Mouse (Mus musculus): ENCODE measurements at regions not wholly inside any gene's neighbourhood (a gene's known extent, or its start where the extent isn't known, plus 50 kb on each side); places are given as distances from the start of the nearest gene placed in this dataset.
A peak's percentile ranks its signal among the peaks of the same experiment; 100 is the strongest.

GRCm38 (mm10) chr5:119571644-119572043 is 98.8 kb upstream of the Tbx3 start:
- peak; percentile 70 for TF ChIP-seq CTCF (conservative IDR thresholded peaks at IDR 0.05; ENCODE audit: low read length)
- TF ChIP-seq NANOG (IDR thresholded peaks at IDR 0.05; ENCODE audit: borderline replicate concordance, low read length): no peak
- Histone ChIP-seq H3K4me3 (replicated peaks; ENCODE audit: low read length) (no peak overlapping the region), H3K9me3 (ENCODE audit: low read length) (peaks cover 12% of the 10 kb centered on the region), H3K36me3 (ENCODE audit: insufficient read depth, low read length) (no peaks in the 10 kb centered on the region), H3K4me1 (replicated peaks; ENCODE audit: low read depth, low read length) (peaks cover 21% of the 10 kb centered on the region), H3K27me3 (ENCODE audit: insufficient read depth, low read length) (peaks cover 8% of the 10 kb centered on the region; the same call in 1 of the 2 replicates)

DNA sequence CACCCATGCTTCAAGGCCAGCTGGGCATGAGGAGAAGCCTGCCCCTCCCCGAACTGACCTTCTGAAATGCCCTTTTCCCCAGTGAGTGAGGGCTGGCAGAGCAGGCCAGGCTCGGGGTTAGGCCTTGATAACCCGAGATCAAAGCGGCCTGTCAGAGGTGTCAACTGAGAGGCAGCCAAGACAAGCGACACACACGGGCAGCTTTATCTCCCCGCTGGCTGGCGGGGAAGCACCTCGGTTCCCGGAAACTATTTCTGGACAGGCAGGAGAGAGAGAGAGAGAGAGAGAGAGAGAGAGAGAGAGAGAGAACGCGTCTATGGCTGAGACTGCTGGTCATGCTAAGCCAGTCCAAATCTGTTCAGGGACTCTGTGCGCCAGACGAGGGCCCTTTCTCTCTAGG is 95.3 kb upstream of the Tbx3 start:
- peaks cover 12% of the 10 kb centered on the region for H3K9me3 ChIP-seq (ENCODE audit: low read length)
- no peaks in the 10 kb centered on the region for H3K27me3 ChIP-seq (ENCODE audit: insufficient read depth, low read length)
- peaks cover 34% of the 10 kb centered on the region for H3K4me1 ChIP-seq (replicated peaks; ENCODE audit: low read depth, low read length)
- TF ChIP-seq CTCF (conservative IDR thresholded peaks at IDR 0.05; ENCODE audit: low read length): no peak
- no peak for TF ChIP-seq NANOG (IDR thresholded peaks at IDR 0.05; ENCODE audit: borderline replicate concordance, low read length)
- TF ChIP-seq POU5F1 (IDR thresholded peaks at IDR 0.05; ENCODE audit: borderline replicate concordance, low read length): no peak
- no peak overlapping the region for H3K4me3 ChIP-seq (replicated peaks; ENCODE audit: low read length)
- H3K36me3 ChIP-seq (ENCODE audit: insufficient read depth, low read length): no peaks in the 10 kb centered on the region

- Histone ChIP-seq H3K4me3 (replicated peaks; ENCODE audit: low read length) (0 out of 2 replicates have a peak overlapping the region, but pooled peaks have one; percentile 26), H3K9me3 (ENCODE audit: low read length) (no peaks in the 10 kb centered on the region), H3K27me3 (ENCODE audit: insufficient read depth, low read length) (no peaks in the 10 kb centered on the region), H3K4me1 (replicated peaks; ENCODE audit: low read depth, low read length) (peaks cover 57% of the 10 kb centered on the region), H3K36me3 (ENCODE audit: insufficient read depth, low read length) (no peaks in the 10 kb centered on the region)
- no peak for TF ChIP-seq CTCF (conservative IDR thresholded peaks at IDR 0.05; ENCODE audit: low read length)
- TF ChIP-seq POU5F1 (IDR thresholded peaks at IDR 0.05; ENCODE audit: borderline replicate concordance, low read length): no peak
- no peak for TF ChIP-seq NANOG (IDR thresholded peaks at IDR 0.05; ENCODE audit: borderline replicate concordance, low read length)
Measured at GRCm38 (mm10) chr5:119579288-119579687, 91.2 kb upstream of the Tbx3 start.

GRCm38 (mm10) chr5:119579806-119580205 is 90.7 kb upstream of the Tbx3 start:
- TF ChIP-seq CTCF (conservative IDR thresholded peaks at IDR 0.05; ENCODE audit: low read length) (no peak), NANOG (IDR thresholded peaks at IDR 0.05; ENCODE audit: borderline replicate concordance, low read length) (no peak), POU5F1 (IDR thresholded peaks at IDR 0.05; ENCODE audit: borderline replicate concordance, low read length) (no peak)

DNA sequence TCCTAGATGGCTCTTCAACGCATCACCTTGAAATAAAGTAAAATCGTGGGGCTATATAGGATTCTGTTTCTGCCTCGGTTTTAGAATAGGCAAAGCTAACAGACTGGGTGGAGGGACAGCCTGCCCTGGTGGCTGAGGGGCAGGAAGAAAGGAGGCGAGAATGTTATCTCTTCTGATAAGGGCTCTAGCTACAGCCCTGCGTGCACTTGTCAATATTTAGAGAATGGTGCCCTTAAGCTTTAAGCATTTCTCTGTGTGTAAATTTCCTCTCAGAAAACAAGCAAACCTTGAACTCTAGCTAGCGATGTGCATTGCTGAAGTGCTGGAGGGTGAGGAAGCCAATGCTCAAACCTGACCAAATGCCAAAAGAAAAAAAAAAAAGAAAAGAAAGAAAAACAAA is 90.1 kb upstream of the Tbx3 start:
- Histone ChIP-seq H3K36me3 (ENCODE audit: insufficient read depth, low read length) (no peaks in the 10 kb centered on the region), H3K4me3 (replicated peaks; ENCODE audit: low read length) (no peak overlapping the region), H3K27me3 (ENCODE audit: insufficient read depth, low read length) (no peaks in the 10 kb centered on the region), H3K4me1 (replicated peaks; ENCODE audit: low read depth, low read length) (peaks cover 61% of the 10 kb centered on the region), H3K9me3 (ENCODE audit: low read length) (no peaks in the 10 kb centered on the region)
- TF ChIP-seq NANOG (IDR thresholded peaks at IDR 0.05; ENCODE audit: borderline replicate concordance, low read length) (no peak), CTCF (conservative IDR thresholded peaks at IDR 0.05; ENCODE audit: low read length) (no peak), POU5F1 (IDR thresholded peaks at IDR 0.05; ENCODE audit: borderline replicate concordance, low read length) (no peak)

More at GRCm38 (mm10) chr5:119579806-119580205, 90.7 kb upstream of the Tbx3 start:
- no peaks in the 10 kb centered on the region for H3K36me3 ChIP-seq (ENCODE audit: insufficient read depth, low read length)
- H3K27me3 ChIP-seq (ENCODE audit: insufficient read depth, low read length): no peaks in the 10 kb centered on the region
- H3K4me3 ChIP-seq (replicated peaks; ENCODE audit: low read length): no peak overlapping the region
- H3K9me3 ChIP-seq (ENCODE audit: low read length): no peaks in the 10 kb centered on the region
- H3K4me1 ChIP-seq (replicated peaks; ENCODE audit: low read depth, low read length): peaks cover 62% of the 10 kb centered on the region

GRCm38 (mm10) chr5:119580798-119581197 is 89.7 kb upstream of the Tbx3 start:
- Histone ChIP-seq H3K4me3 (replicated peaks; ENCODE audit: low read length) (no peak overlapping the region), H3K4me1 (replicated peaks; ENCODE audit: low read depth, low read length) (peaks cover 63% of the 10 kb centered on the region), H3K27me3 (ENCODE audit: insufficient read depth, low read length) (no peaks in the 10 kb centered on the region), H3K36me3 (ENCODE audit: insufficient read depth, low read length) (no peaks in the 10 kb centered on the region), H3K9me3 (ENCODE audit: low read length) (no peaks in the 10 kb centered on the region)
- TF ChIP-seq CTCF (conservative IDR thresholded peaks at IDR 0.05; ENCODE audit: low read length) (no peak), POU5F1 (IDR thresholded peaks at IDR 0.05; ENCODE audit: borderline replicate concordance, low read length) (no peak), NANOG (IDR thresholded peaks at IDR 0.05; ENCODE audit: borderline replicate concordance, low read length) (no peak)

DNA sequence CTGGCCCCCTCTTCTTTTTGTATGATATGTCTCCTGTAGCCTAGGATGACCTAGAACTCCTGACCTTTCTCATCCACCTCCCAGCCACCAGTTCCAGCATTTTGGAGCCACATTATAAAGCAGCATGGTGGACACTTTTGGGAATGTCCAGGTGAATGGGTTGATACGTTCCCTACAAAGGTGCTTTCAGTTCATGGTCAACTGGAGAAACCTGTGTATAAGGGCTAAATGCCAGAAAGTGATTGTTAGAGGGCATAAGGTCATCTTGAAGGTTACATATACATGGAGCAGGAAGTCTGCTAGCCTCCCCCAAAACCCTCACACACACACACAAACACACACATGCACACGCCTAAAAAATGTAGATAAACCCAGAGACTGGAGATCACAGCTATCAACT is 86.1 kb upstream of the Tbx3 start:
- H3K36me3 ChIP-seq (ENCODE audit: insufficient read depth, low read length): no peaks in the 10 kb centered on the region
- no peak overlapping the region for H3K4me3 ChIP-seq (replicated peaks; ENCODE audit: low read length)
- H3K27me3 ChIP-seq (ENCODE audit: insufficient read depth, low read length): no peaks in the 10 kb centered on the region
- H3K9me3 ChIP-seq (ENCODE audit: low read length): no peaks in the 10 kb centered on the region
- TF ChIP-seq POU5F1 (IDR thresholded peaks at IDR 0.05; ENCODE audit: borderline replicate concordance, low read length): no peak
- peak; percentile 40; the same call in 1 of the 2 replicates for TF ChIP-seq NANOG (IDR thresholded peaks at IDR 0.05; ENCODE audit: borderline replicate concordance, low read length)
- H3K4me1 ChIP-seq (replicated peaks; ENCODE audit: low read depth, low read length): peaks cover 90% of the 10 kb centered on the region

GRCm38 (mm10) chr5:119584914-119585313 is 85.6 kb upstream of the Tbx3 start:
- TF ChIP-seq NANOG (IDR thresholded peaks at IDR 0.05; ENCODE audit: borderline replicate concordance, low read length) (peak; percentile 82), CTCF (conservative IDR thresholded peaks at IDR 0.05; ENCODE audit: low read length) (no peak), POU5F1 (IDR thresholded peaks at IDR 0.05; ENCODE audit: borderline replicate concordance, low read length) (no peak)
- Histone ChIP-seq H3K4me3 (replicated peaks; ENCODE audit: low read length) (no peak overlapping the region), H3K9me3 (ENCODE audit: low read length) (no peaks in the 10 kb centered on the region), H3K27me3 (ENCODE audit: insufficient read depth, low read length) (no peaks in the 10 kb centered on the region), H3K4me1 (replicated peaks; ENCODE audit: low read depth, low read length) (peaks cover 90% of the 10 kb centered on the region), H3K36me3 (ENCODE audit: insufficient read depth, low read length) (no peaks in the 10 kb centered on the region)

DNA sequence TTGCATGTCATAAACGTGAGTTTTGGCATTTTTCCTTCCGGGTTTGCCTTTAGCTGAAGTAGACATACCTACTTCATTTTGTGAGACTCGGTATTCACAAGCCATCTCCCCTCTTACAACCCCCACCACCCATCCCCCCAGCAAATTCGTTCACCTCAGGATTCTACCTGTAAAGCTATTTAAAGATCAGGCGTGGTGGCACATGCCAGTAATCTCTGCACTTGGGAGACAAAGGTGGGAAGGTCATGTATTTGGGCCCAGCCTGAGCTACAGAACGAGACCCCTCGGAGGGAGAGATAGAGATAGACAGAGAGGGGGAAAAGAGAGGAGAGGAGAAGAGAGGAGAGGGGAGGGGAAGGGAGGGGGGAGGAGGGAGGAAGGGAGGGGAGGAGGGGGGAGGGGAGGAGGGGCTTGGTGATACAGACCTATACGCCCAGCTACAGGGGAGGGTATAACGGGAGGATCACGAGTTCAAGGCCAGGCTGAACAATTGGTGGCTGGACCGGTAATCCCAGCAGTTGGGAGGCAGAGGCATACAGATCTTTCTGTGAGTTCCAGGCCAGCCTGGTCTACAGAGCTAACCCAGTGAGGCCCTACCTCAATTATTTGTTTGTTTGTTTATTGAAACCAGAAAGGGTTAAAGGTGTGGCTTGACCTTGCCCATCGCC is 83.9 kb upstream of the Tbx3 start:
- Histone ChIP-seq H3K4me1 (replicated peaks; ENCODE audit: low read depth, low read length) (peaks cover 89% of the 10 kb centered on the region), H3K9me3 (ENCODE audit: low read length) (no peaks in the 10 kb centered on the region), H3K4me3 (replicated peaks; ENCODE audit: low read length) (peak overlapping the region; percentile 3; the same call in 1 of the 2 replicates), H3K36me3 (ENCODE audit: insufficient read depth, low read length) (no peaks in the 10 kb centered on the region), H3K27me3 (ENCODE audit: insufficient read depth, low read length) (no peaks in the 10 kb centered on the region)
- TF ChIP-seq NANOG (IDR thresholded peaks at IDR 0.05; ENCODE audit: borderline replicate concordance, low read length) (no peak), POU5F1 (IDR thresholded peaks at IDR 0.05; ENCODE audit: borderline replicate concordance, low read length) (no peak), CTCF (conservative IDR thresholded peaks at IDR 0.05; ENCODE audit: low read length) (no peak)
